Mouse (Mus musculus) heart, adult 2 months (tissue): ENCODE measurements around the gene Cd180.

Source experiments
- CTCF ChIP-seq: fragments of 200-600 bp; IDR thresholded peaks from 2 replicates; pipeline ENCODE4 v1.8.1; 2022; ENCODE audit warnings: antibody characterized with exemption, mild to moderate bottlenecking, moderate library complexity
- POLR2A ChIP-seq: fragments of 200-500 bp; IDR thresholded peaks from 2 replicates; pipeline ENCODE4 v1.6.1; 2011; ENCODE audit warnings: mild to moderate bottlenecking, low read depth, low read length, control low read depth; ENCODE audit not compliant: insufficient read depth

DNA sequence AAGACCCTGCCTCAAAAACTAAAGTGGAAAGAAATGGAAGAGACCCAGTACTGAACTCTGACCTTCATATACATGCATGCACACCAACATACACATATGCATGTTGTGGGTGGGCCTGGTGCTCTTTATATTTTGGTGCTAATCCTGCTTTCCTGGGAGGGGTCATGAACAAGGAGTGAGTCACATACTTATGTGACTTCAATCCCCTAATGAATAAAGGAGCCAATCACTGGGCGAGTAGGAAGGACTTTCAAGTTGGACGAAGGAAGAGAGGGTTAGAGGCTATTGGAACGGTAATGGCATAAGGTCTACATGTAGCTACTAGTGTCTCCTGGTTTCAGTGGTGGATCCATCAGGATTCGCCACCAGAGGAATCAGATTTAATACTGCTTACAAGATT, 26.0 kb upstream of the Cd180 start:
- no peak for TF ChIP-seq POLR2A
- no peak for TF ChIP-seq CTCF
